Mouse (Mus musculus) R1 (cell line): ENCODE results near the gene Musk.

ENCODE experiments used
- DNase-seq: peaks from one replicate; pipeline ENCODE4 v3.0.0-alpha.2; 2018; ENCODE audit warnings: low read depth, low spot score

Musk gene

DNA sequence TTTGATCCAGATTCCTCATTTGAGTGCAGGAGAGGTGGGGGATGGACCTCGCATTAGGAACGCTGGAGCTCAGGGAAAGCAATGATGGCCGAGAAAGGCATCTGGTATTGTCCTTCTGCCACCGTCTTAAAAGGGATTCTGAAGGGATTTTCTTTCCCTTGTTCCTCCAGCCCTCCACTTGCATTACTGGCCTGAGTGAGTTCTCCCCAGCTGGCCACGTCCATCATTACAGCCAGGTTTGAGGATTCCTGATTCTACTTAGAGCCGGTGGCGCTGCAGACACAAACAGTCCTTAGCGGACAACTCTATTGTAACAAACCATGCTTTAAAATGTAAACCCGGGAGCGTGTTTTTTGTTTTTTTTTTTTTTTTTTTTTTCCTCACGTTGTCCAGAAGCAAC, at the start of gene Musk:
TSS of gene Musk (plus strand) at position 274 of the 400 bp plus-strand sequence.
- no peak for DNase-seq

DNA sequence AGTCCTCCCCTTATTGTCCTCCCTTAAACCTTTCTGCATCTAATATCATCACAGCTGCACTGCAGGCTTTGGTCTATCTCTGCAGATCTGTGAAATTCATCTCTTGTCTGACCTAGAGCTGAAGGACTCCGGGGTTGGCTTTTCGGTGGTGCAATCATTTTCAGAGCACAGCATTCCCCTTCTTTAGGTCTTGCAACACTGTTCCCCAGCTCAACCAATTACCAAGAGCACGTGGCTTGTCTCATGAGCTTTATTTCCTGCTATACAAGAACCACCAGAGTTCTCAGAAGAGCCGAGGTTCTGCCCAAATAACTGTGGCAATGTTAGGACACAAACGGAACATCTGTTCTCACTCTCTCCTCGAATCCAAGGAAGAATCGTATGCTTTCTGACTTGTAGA, 45.3 kb upstream of the Musk start:
- no peak for DNase-seq

DNA sequence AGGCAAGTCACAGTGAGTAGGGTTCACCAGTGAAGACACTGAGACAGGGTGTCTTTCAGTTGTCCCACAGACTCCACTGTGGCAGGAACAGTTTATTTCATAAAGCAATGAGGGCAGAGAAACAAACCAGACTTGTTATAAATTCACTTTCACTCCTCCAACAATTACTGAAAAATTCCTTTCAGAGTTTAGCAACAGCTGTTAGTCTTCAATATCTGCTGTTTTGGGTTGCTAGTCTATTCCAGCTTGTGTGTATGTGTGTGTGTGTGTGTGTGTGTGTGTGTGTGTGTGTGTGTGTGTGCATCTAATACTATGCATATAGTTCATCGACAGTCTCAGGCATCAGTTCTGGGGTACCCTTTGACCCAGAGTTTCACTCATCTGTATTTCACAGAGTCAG, 40.2 kb upstream of the Musk start:
- DNase-seq, result no peak

DNA sequence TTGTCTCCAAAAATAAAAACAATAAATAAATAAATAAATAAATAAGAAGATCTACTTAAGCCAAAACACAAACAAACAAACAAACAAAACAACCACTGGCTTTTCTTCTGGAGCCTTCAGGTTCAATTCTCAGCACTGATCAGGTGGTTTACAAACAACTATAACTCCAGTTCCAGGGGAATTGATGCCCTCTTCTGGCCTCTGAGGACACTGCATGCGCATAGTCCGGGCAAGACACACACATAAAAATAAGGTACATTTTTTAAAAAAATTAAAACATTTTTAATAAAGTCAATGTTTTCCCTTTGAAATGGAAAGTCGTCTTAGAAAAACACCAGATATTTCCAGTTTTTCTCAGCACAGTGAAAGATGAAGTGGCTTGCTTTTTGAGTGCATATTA, 33.4 kb upstream of the Musk start:
- DNase-seq, result peak; percentile 13

DNA sequence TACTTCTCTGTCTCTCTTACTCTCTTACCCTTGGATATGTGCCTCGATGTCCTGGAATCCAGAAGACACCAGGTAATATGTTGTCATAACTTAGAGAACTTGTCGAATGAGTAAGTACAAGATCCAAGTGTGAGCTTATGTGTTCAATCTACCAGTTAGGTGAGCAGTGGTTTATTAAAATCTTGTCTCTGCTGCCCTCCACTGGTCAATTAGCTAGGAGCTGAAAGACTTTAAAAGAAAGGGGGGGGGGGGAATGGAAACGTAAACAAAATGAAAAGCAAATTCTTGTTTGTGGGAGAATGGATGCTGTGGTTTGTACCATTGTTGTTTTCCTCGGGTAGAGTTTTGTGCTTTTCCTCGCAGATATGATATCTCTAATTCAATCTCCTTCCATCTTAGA, 32.4 kb upstream of the Musk start:
- DNase-seq, result peak; percentile 69

DNA sequence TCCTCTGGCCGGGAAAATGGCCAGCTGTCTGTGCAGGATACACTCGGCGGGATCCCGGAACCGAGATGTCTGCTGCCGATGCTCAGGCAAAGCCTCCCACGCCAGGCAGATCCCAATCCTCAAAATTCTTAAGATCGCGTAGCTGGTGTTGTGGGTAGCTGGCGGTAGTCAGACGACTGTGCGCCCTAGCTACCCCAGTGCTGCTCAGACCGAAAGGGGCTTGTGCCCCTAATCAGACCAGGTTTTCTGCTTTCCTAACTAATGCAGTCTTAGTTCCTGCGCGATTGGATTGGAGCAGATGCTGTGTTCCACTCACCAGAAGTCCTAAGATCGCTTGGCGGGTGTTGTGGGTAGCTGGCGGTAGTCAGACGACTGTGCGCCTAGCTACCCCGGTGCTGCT, 25.0 kb upstream of the Musk start:
- peak; percentile 51 for DNase-seq

DNA sequence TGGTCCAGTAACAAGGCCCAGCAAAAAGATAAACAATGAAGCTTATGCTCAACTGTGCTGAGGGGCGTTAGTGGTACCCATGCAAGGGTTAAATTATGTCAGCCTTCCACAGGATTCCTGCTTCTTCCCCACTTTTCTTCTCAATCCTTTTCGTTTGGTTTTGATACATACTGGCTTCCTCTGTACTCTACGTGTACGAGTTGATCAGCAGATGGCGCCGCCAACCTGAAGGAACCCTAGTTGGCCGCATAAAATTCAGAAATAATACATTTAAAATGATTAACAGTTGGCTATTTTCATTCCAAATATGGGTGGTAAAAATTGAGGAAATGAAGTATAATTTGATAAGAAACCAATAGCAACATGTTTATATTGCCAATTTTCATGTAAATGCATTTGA, 19.5 kb upstream of the Musk start:
- no peak for DNase-seq

DNA sequence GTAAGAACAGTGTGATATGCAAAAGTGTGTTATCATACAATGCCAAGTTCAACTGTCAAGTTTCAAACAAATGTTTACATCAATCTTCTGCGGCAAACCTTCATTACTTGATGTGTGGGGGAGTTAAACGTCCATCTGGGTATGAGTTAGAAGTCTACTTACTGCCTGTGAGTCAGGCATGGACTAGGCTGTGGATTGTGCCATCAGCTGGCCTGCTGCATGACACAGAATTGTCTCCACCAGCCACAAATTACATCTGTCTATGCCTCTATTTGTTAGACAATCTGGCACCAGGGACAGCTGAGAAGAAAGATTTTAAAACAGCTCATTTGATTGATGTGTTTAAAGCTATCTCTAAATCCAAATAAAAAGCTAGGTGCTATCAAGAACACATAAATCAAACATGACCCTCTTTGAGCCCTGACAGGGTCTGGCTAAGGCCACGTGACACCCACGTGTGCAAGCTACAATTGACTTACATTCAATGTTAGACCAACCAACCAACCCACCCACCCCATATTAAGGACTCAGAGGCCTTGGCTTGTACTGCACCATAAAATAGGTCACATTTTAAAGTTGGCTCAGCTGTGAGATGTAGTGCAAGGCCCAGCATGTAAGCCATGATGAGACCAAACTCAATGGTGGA, 16.7 kb upstream of the Musk start:
- no peak for DNase-seq

DNA sequence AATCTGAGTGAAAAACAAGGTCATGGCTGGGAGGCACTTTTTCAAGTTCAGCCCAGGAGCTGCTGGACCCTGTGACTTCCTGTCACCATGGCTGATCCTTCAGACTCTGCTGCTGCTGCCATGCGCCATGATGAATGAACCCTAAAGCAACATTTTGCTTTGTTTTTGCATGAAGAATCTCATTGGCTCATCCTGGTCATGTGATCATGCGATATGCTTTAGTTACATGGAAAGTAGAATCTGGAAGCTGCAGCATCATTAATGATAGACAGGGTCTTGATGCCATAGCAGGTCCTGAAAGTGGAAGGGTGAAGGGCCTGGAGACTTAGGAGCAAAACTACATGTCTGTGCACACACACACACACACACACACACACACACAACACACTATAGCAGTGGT, 15.8 kb upstream of the Musk start:
- DNase-seq, result no peak

DNA sequence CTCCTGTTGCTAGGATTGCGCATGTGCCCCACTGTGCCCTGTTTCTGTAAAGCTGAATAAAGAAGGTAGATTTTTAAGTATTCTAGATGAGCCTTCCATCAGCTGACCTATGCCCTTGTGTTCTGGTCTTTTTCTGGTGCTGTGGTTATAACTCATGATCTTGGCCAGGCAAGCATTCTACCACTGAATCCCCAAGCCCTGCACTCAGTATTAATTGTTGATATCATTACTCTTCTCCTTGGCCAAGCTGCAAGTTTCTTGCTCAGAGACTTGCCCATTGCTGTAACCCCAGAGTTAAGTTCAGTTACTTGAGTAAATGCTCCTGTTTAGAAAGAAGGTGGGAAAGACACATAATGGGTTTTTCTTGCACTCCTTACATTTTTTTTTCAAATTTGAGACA, 14.8 kb upstream of the Musk start:
- DNase-seq, result no peak

DNA sequence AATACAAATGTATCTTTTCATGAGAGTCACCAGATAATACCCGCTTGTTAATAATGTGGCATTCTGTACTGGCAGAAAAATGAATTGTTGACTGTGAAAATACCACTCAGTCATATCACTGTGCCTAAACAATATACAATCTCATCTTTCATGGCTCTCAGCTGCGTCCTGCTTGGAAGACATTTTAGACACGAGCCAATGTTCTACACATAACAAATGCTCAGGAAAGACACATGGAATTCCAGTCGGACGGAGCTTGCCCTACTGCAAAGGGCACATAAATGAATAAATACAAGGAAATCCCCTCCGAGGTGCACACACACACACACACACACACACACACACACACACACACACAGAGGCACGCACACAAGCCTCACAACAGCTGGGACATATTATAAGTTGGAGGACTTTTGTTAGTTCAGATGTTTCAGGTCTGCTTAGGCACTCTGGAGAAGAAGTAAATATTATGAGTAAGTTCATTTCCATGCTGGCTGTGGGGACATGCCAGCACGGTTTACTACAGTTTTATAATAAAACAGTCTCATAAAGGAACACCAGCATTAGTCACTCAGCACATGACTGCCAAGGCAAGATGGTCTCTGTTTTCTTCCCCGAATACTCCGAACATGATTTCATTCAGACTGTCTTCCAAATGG, 14.1 kb upstream of the Musk start:
- DNase-seq, result no peak

DNA sequence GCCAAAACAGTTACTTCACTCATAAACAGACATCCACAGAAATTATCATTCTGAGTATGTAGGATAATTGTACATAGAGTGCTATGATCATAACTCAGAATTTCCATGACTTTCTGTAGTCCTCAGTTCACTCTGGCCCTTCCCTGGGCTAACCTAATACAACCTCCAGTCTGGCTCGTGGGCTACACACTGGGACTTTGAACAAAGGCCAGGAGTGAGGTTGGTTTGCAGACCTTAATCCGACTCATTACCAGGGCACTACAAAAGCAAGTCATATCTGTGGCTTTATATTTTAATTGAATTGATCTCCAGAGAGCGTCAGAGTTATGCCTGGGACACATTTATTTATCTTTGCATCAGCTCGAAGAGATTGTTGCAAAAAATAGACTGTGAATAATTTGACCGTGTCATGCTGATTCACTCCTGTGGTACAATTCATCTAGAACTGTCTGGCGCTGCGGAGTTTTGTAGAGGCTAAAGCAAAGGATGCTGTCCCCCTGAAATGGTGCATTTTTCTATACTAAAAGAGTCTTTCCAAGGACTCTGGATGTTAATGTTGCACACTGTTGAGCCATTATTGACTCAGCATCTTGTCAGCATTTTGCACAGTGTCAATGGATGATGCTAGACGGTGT, 10.4 kb upstream of the Musk start:
- DNase-seq, result no peak

DNA sequence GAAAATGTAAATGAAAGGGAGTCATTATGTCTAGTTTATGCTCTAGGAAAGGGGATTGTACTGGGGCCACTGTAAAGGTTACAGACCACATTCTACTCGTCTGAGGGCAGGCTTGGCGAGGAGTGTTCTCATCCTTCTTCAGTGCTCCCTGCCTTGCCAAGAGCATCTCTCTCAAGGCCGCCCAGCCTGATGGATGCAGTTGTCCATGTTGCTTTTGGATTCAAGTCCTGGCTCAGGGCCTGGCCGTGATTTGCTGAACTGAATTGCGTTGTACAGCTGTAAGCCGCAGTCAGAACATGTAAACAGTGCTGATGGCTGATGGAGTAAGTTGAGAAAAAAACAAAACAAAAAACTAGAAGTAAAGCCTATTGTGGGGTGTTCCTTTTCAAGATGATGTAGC, 7.4 kb upstream of the Musk start:
- DNase-seq, result no peak

DNA sequence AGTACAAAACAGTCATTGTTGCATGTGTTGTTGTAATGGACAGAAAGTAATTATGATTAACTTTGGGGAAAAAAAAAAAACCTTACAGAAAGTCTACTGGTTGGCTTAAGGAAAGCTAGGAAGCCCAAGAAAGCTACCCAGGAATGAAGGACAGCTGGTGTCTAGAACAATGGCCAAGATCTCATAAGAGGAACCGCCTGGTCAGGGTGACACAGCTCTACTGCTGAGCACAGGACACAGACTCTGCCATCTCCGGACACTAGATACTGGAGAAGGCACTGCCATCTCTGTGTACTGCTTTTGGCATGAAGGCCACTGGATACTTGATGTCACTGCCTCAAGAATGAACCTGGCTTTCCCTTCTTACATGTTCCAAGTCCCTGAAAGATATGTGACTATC, 5.6 kb upstream of the Musk start:
- no peak for DNase-seq

DNA sequence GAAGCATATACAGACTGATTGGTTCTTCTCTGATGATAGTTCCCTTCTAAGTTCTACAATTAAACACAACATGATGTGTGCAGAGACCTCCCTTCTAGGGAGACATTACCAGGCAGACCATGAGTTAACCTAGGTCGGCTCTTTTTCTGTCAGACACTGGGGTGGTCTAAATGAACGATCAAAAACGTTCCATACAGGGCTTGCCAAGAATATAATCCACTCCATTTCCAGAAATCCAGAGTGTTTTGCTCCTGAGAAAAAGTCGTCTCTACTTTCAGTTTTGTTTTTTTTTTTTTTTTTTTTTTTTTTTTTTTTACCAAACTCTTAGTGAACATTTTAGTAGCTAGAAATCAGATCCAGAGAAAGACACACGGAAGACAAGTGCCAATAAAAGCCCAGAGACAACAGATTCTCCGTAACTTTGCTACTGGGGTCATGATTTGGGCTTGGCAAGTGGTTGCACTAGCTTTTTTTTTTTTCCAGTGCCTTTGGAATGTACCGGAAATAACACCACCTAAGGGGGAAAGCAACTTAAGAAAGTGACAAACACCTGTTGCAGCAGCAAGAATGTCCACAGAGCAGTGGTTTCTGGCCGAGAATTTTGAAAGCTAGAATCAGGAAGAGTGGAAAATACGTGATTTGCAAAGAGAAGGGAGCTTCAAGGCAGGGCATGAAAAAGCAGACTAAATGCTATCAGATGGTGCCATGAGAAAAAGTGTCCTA, 769 bp downstream of the Musk start:
- DNase-seq, result peak; percentile 8

DNA sequence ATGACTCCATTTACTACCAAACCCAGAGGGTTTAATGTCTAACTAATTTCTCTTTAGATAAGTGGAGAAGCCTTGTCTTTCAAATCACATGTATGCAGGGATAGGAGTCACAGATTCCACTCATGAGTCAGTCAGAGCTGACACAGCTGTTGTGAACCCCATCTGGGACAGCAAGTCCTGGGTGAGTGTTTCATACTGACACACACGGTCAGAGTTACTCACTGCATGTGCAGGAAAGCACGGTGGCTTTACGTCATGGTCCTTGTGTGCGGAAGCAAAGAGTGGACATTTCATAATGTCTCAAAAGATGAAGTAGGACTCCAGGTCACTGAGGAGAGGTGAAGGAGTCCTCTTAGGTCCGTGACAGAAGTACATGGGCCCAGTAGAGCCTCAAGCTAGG, 3.0 kb downstream of the Musk start:
- no peak for DNase-seq

DNA sequence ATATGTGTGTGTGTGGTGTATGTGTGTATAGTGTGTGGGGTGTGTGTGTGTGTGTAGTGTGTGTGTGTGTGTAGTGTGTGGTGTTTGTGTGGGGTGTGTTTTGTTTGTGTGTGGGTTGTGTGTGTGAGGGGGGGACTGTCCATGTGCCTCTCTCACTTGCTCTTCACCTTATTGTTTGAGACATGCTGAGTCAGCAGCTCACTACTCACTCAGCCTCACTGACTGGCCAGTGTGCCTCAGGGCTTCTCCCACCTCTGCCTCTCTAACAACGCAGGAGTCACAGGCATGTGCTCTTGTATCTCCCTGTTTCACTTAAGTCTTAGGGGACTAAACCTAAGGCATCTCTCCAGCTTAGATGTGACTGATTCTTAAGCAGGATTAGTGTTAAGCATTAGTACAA, 6.1 kb downstream of the Musk start:
- DNase-seq, result no peak

DNA sequence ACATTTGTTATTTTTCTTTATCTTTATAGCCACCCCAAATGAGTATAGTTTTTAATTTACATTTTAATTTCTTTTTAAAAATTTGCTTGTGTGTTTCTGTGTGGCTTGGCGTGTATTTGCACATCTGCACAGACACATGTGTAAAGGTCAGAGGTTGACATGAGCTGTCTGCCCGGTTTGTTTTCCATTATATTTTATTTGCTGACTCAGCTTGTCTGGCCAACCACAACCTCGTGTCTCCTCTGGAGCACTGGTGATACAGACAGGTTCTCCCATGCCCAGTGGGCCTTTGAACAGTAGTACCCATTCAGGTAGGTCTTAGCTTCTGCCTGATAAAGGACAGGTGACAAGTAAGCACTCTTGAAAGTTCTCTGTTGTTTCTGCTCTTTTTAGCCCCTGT, 7.3 kb downstream of the Musk start:
- no peak for DNase-seq

DNA sequence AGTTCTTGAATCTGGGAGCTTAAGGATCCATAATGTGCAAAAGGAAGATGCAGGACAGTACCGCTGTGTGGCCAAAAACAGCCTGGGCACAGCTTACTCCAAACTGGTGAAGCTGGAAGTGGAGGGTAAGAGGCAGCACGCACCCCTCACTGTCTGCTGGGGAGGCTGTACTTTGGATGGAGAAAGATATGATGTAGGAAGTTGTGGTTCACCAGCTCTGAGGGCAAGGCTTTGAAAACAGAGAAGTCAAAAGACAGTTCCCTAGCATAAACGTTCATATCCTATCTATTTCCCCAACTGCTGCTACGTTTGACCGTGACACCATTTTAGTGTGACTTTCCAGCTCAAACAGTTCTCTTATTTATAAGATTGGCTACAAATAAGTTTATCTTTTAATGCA, 18.1 kb downstream of the Musk start:
- DNase-seq, result no peak

DNA sequence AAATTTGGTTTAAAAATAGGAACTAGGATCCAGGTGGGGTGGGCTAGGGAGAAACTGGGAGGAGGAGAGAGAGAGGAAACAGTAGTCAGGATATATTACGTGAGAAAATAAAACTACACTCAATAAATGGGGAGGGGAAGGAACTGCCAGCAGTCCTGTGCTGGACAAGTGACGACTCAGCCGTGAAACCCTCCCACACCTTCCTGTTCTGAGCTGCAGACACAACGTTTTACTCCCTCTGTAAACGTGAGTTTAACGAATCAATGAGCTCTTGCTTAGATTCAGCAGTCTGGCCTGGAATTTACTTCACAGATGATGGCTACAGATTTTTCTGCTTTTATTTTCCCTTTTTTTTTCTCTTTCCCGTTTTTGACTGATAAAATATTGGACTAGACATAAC, 18.8 kb downstream of the Musk start:
- no peak for DNase-seq

DNA sequence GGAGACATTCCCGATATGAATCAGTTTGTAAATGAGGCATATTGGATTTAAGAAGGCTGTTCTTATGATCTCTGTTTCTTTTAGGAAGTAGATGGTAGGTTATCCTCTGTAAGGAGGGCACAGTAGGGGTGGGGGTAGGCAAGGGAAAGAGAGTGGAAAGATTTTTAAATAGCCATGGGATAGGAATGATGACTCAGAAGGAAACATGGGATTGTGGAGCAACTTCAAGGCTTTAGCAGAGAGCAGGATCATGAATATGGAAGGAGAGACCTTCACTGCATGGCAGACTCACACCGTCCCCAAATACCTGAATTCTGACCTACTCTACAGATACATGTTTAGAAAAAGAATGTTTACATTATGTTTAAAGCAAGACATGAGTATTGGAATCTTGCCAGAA, 21.7 kb downstream of the Musk start:
- DNase-seq, result no peak

DNA sequence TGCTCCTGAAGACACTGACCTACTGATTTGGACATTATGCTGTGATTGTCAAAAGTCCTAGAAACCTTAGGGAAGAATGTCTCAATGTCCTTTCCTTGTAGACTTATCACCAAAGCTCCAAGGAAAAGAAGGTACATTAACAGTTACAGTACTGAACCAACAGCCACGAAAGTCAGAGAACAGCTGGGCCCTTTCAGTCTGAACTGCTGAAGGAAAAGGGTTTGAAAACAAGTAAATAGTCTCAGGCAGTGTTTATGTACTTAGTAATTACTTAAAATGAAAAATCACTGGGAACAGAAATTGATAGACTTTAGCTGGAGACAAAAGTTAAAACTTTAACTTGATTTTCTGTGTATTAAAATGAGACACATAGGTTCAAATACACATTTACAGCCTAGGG, 27.6 kb downstream of the Musk start:
- DNase-seq, result no peak
